Mouse (Mus musculus) frontal cortex, postnatal 14 days (tissue): ENCODE measurements around the gene E2f6.
A peak's percentile ranks its signal among the peaks of the same experiment; 100 is the strongest.

Experiments
- DNase-seq, 2 experiments: peaks; one replicate each; pipeline ENCODE4 v3.0.0; 2022; ENCODE audit warnings: low spot score in 2 of 2

E2f6 gene

GRCm38 (mm10) chr12:16800259-16800958 is 10.4 kb upstream of the E2f6 start, which contains the start of gene Greb1:
Gene Greb1, minus strand, starts transcription at chr12:16800886.
- no peak for DNase-seq

- no peak for DNase-seq
Measured at GRCm38 (mm10) chr12:16800959-16801315, 9.8 kb upstream of the E2f6 start.

DNA sequence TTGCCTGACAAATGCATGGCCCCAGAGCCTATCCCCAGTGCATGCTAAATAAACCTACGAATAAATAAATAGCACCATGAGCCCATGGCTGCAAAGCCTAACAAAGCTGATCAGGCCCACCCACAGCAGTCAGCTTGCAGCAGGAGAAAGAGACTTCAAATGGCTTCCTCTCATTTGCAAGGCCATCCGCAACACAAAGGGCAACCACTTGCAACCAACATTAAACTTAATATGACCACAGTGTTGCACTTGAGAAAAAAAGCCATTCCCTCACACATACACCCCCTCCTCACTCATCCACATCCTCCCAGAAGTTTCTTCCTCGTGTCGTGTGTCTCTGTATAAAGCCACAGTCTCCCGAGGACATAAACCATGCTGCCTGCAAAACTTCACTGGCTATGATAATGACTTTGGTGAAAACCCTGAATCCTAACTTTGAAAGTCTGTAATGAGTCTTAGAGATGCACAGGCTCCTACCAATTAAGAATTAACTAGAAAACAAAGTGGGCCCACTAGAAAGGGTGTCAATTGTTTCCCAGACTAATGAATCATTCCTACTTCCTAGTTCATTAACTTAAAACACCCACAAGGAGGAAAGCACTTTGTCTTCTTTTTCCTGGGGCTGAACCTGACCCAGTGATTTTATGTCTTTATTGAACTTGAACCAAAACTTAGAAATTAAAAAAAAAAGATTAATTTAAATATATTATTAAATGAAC is 7.4 kb upstream of the E2f6 start:
- no peak for DNase-seq

DNA sequence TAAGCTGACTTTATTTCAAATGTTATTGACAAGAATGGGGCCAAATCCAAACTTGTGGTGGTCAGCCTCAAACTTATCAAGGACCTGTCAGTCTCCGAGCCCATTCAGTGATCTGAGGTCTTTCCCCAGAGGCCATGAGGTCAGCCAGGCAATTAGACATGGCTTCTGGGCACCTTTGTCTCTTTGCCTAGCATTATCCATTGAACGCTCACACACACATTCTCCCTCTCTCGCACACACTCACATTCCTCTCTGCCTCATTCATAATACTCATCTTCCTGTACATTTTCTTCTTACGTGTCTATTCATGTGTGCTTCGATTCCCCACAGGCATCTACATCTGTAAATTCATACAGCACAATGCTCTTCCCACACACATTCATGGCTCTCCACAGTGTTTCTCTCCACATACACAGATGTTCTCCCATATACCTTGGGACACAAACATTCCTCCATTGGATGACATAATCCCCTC is 6.8 kb upstream of the E2f6 start:
- DNase-seq = no peak

- peak; percentile 45 to 80 for DNase-seq
Measured at GRCm38 (mm10) chr12:16805511-16805910, 5.3 kb upstream of the E2f6 start.

DNA sequence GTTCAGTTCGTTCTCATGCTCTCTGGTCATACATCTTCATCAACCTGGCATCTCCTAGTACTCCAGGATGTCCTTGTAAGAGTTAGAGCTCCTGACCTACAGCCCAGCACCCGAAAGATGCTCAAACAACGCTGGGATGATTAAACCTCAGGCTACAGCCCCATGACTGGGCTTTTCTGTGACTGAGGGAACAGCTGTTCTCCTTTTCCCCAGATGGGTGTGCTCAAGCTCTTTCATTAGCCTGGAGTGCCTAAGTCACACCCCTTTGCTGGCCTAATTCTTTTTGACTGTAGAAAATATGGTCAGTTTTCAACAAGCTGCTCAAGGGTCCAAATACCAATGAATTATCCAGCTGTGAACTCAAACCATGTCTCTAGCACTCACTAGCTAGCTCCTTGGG is 2.7 kb upstream of the E2f6 start:
- peak in 1 of 2 experiments; percentile 20 for DNase-seq

DNA sequence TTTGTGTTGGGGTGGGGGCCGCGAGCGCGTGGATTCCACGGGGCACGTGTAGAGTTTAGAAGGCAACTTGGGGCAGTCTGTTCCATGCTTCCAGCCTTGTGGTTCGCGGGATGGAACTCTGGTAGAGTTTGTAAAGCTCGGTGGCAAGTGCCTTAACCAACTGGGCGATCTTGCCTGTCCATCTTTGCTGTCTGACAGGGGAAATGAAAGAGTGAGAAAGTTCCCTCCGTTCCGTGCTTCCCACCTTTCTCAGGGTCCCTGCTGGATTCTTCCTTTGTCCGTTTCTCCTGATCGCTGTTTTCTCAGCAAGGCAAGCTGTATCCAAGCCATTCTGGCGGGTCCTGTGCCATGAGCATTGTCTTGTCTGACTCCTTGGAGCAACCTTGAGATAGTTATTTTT is 714 bp downstream of the E2f6 start:
- no peak for DNase-seq

DNA sequence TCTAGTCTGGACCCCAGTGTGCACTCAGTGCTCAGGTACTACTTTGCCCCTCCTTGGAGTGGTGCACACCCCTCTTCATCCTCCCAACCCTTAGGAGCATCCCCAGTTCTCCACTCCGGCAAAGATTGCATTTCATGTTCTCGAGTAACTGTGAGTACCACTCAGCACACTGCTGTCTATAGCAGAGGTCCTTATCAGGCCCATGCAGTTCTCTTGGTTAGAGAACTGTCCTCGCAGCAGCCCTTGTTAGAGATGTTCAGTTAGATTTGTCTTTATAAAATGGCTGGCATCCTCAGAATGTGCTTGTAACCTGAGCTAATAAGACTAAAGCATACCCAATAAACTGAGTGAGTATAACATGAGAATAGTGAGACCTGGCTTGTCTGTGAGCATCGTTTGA is 6.4 kb downstream of the E2f6 start:
- no peak for DNase-seq

- DNase-seq = no peak
Measured at GRCm38 (mm10) chr12:16818513-16818912, 7.8 kb downstream of the E2f6 start.

DNA sequence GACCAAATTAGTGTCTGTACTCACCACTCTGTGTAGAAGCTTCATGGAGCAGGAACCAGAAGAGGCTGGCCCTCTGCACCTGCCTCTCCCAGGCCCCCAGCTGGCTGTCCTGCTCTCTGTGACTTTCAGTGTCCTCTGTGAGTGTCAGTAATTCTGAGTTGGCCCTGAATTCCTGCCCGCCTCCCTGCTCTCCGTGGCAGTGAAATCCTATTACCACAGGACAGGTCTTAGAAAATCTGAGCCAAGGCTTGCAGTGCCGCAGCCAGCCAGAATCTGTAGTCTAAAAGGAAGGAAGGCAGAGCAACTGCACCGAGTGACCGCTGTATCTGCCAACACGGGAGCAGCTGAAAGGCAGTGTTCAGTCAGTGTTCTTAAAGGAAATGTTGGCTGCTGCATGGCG is 10.0 kb downstream of the E2f6 start:
- DNase-seq = no peak

GRCm38 (mm10) chr12:16822181-16822734 is 11.5 kb downstream of the E2f6 start:
- no peak for DNase-seq

DNA sequence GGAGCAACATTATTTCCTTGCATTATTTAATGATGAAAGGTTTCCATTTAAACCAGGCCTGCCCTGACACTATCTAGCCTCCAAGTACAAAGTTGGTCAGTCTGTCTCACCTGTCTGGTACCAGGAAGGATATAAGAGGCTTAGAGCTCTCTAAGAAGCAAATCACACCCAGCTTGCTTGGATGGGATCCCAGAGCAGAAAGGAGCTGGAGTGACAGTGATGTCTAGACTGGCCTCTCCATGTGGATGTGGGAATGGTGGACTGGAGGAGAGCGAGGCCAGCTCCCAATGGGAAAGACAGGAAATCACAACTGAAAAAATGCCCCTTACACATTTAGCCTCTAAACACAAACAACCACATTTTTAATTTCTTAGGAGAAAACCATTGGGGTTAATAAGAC is 12.9 kb downstream of the E2f6 start:
- DNase-seq = no peak

DNA sequence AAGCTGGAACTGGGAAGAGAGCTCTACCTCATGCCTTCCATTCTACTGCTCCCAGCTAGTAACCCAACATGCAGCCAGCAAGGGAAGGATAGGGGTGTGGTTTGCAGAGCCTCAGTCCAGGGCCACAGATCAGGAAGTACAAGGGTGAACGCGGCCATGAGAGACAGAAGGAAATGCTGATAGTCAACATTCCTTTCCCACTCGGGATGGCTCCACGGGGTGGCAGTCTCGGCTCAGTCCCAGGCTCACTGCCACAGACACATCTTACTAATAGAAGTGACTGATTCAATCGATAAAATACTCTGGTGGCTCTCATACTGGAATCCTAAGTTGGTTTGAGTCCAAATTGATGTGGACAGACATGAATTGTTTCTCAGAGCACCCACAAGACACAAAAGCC is 17.7 kb downstream of the E2f6 start:
- DNase-seq = peak in 1 of 2 experiments; percentile 30

- no peak for DNase-seq
Measured at GRCm38 (mm10) chr12:16829785-16830184, 19.0 kb downstream of the E2f6 start.

DNA sequence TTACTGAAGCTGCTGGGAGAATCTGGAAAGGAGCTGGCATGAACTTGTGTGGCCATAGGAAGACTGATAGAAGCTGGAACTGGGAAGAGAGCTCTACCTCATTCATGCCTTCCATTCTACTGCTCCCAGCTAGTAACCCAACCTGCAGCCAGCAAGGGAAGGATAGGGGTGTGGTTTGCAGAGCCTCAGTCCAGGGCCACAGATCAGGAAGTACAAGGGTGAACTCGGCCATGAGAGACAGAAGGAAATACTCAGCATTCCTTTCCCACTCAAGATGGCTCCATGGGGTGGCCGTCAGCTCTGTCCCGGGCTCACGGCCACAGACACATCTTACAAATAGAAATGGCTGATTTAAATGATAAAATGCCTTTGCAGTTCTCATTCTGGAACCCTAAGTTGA is 20.3 kb downstream of the E2f6 start:
- no peak for DNase-seq

GRCm38 (mm10) chr12:16834701-16835100 is 23.9 kb downstream of the E2f6 start:
- no peak for DNase-seq

DNA sequence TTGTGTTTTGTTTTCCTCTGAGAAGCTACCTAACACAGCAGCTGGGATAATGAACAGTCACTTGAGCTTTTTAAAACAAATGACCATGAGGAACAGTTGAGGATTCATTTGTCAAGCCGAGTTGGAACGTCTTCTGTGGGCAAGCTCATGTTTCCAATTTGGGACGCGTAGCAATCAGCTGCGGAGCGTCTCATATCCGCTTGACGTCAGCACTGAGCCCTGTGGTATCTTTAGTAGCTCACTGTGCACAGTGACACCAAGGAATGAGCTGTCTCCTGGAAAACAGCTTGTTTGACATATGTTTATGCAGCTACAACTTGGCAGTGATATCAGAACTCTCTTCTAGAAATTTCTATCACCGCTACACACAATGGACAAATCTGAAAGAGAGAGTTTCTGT is 25.4 kb downstream of the E2f6 start:
- peak; percentile 34 to 48 for DNase-seq

DNA sequence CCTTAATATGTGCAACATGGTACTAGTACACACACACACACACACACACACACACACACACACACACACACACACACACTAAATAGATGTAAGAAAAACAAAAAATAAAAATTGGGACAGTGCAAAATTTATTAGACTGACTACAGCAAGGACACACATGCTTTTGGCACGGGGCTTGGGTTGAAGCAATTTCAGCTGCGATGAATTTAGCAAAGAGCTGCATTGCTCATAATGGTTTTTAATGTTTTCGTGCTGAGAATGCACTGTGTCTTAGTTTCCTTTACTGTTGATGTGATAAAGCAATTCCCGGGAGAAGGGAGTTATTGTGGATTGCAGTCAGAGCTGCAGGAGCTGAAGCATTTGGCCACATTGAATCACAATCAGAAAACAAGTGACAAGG is 27.0 kb downstream of the E2f6 start:
- DNase-seq = no peak

DNA sequence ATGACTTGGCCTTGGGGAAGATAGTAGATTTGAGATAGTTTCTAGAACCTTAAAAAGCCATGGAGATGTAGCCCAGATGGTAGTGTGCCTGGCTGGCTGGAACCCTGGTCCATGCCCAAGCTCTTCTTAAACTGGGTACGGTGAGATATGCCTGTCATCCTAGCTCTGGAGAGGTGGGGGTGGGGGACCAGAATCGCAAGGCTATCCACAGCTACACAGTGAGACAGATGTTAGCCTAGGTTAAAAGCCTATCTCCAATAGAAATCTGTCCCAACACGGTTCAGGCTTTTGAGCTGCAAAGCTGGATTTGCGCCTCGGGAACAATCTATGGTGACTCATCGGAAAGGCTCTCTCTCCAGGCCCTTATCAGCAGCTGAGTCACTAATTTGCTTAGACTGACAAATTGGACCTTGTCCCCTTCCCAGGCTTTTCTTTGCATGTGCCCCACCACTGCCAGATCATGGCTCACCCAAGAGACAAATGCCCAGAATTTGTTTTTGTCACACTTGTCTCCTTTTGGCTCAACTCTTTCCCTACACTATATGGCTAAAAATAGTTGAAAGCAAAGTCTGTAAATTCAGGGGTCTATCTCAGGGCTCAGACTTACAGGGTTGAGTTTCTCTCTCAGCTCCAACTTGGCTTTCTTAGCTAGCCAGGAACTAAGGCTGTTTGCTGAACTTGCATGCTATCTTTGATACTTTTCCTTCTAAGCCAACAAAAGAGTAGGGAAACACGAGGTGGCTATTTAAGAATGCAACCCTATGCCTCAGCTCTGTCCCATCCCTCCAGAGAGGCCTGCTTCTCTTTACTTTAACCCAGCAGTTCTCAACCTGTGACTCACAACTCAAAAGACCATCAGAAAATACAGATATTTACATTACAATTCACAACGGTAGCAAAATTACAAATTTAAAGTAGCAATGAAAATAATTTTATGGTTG is 30.3 kb downstream of the E2f6 start:
- no peak for DNase-seq

DNA sequence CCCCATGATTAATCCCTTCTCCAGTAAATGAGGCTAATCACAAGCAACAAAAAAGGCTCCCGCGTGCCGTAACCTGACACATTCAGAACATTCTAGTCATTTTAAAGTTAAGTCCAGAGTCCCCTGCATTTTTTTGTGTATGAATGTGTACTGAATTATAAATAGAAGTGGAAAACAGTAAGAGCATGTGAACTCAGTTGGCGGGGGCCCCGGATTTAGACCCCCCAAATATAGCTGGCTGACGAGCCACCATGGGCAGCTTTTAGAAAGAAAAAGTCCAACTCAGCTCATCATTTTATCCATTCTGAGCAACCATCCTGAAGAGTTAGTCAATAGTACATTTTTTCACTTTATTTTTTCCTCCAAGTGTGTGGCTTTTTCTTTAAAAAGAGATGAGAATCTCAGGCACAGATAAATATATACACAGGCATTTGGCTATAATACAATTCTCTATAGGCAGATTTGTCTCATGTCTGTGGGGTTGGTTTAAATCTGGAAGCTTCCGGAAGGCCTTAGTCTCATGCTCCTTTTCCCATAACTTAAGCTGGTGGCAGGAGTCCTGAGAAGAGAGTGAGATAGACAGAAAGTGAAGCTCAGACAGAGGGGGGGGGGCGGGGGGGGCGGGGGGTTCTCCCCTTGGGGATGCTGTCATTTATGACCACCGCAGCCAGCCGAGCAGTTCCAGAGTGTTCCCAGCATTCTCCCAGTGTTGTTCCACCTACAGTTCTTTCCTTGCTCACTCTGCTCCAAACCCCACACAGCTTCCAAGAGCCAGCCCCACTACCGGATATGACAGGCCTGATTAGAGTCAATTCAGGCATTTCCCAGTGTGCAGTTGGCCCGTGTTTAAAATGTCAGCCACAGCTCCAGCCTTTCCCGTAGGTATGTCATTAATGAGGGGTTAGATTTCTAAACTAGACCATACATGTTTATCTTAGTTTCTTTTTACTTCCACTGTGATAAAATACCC is 34.1 kb downstream of the E2f6 start:
- peak in 1 of 2 experiments; percentile 23 for DNase-seq
